Mouse (Mus musculus) v-Abl transformed pro-B cells (cell line): Measurements from ENCODE around the gene Ccdc88c.

Experiments
- in situ Hi-C, 2 experiments: fragments of 400-800 bp; cut with MboI; formaldehyde crosslinking; loops; one replicate each; pipeline ENCODE4 v1.15.1; 2025; ENCODE audit not compliant: unreplicated experiment in 2 of 2

Gene Ccdc88c

GRCm38 (mm10) chr12:100999061-100999954, 29.5 kb downstream of the Ccdc88c start:
- in situ Hi-C loops, result no loop called here

DNA sequence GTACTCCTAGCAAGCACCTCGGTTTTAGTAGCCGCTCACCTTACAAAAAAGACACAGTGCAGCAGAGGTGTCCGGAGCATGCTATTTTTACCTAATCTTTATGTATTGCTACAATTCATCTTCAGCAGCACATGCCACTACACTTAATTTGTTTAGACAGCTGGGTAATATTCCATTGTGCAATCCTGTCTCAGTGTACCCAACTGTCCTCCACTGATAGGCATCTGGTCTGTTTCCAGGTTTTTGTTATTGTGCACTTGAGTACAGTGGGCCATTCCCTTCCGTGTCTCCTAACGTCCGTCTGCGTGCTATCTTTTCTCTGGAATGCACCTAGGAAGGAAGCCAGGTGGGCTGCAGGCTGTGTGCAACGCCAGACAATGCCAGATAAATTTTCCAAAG, 30.3 kb downstream of the Ccdc88c start:
- in situ Hi-C loops, result no loop called here

GRCm38 (mm10) chr12:100997830-100998563, 30.9 kb downstream of the Ccdc88c start:
- in situ Hi-C loops, result no loop called here

GRCm38 (mm10) chr12:100996378-100996898, 32.4 kb downstream of the Ccdc88c start:
- in situ Hi-C loops, result no loop called here

- in situ Hi-C loops, result no loop called here
Measured at GRCm38 (mm10) chr12:100995607-100996377, 33.1 kb downstream of the Ccdc88c start.

DNA sequence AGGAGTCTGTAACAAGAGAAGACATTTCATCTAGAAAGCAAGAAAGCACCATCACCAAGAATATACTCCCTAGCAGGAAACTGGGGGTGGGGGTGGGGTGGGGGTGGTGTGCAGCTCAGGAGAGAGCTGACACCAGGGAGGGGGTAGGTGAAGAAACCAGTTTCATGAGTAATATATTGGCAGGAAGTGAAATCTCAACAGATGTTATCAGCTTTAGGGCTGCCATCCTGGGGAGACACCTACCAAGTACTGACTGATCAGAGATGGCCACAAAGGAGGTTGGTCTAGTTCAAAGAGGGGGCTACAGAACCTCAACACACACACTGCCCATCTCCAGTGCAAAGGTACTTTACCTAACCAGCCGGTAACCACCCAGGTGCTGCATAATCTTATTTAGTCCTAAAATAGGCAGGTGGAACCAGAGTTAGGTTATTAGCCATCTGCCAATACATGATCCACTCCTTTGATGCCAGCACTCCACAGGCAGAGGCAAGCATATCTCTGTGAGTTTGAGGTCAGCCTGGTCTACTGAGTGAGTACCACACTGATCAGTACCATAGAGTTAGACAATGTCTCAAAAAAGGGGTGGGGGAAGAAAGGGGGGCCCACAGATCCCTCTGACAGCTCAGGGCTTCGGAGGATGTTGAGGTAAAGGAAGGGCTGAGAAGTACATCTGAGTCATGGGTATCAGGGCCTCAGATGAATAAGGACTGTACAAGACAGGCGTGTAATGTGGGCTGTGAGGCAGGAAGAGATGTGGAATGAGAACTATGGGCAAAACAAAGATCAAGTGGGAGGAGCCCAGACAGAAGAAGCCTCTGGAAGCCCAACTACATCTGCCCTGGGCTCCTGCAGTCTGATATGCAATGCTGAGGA, 34.5 kb downstream of the Ccdc88c start:
- in situ Hi-C loops, result no loop called here

DNA sequence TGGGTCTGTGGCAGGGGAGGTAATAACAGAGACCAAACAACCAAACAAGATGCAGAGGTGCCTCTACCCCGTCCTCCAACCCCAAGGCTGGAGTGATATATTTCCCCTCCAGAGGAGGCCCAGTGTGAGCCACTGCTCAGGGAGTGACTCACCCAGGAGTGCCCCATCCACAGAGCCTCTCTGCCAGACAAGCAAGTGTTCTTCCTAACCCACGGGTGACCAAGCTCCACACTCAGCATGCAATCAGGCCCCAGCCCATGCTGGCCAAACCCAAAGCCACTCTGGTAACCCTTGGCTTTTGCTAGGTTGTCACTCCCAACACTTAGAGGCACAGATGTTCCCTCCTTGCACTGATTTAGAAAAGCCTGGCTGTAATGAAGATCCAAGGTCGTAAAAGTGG, 35.7 kb downstream of the Ccdc88c start:
- in situ Hi-C loops, result no loop called here

DNA sequence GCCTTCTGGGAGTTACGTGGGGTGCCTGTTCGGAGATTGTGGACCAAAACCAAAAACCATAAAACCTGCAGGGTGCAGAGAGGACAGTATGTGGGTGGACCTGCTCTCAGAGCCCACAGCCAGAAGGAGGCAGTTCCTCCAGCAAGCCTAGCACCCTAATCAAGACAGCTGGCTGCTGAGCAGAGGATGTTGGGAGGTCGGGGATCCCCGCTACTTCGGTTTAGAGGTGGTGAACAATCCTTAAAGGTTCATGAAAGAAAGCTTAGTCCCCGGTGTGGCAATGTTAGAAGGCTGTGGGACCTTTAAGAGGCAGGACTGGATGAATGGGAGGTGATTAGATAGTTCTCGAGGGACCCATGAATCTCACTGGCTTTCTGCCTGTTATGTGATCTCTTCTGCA, 36.4 kb downstream of the Ccdc88c start:
- in situ Hi-C loops, result no loop called here

- in situ Hi-C loops, result no loop called here
Measured at GRCm38 (mm10) chr12:100991119-100991518, 37.7 kb downstream of the Ccdc88c start.

- in situ Hi-C loops, result no loop called here
Measured at GRCm38 (mm10) chr12:100990291-100990690, 38.6 kb downstream of the Ccdc88c start.

- in situ Hi-C loops, result no loop called here
Measured at GRCm38 (mm10) chr12:100989780-100990288, 39.0 kb downstream of the Ccdc88c start.

DNA sequence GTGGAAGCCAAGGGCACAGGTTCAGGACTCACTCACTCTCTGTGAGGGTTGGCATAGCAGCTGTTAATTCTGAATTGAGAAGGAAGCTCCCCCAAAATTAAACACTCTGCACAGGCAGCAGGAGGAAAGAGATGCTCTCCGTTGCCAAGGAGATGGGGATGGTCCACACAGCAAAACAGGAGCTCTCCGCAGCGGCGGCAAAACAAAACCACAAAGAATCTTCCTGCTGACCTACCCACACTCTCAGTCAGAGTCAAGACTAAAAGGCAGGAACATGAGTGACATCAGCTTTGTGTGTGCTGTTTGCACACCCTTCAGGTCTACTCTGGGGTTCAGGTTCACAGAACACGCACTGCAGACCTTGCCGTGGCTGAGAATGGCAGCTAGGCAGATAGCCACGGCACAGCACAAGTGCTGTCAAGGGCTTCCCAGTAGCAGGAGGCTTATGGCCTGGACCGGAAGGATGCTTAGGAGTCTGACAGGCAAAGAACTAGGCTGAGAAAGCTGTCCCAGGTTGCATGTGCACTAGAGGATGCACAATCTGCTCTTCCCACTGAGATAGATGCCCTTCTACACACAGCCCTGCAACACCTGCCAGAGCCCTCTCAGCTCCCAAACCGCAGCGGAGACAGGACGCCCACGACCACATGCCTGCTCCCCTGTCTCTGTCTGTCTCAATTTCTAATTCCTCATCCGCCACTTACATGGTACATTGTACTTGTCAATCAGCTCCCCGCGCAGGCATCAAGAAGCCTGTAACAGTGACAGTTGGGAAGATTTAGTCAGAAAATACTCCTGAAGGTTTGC, 40.3 kb downstream of the Ccdc88c start:
- in situ Hi-C loops, result no loop called here

GRCm38 (mm10) chr12:100986423-100986822, 42.4 kb downstream of the Ccdc88c start:
- in situ Hi-C loops, result no loop called here

- in situ Hi-C loops, result no loop called here
Measured at GRCm38 (mm10) chr12:100985793-100986157, 43.1 kb downstream of the Ccdc88c start.

DNA sequence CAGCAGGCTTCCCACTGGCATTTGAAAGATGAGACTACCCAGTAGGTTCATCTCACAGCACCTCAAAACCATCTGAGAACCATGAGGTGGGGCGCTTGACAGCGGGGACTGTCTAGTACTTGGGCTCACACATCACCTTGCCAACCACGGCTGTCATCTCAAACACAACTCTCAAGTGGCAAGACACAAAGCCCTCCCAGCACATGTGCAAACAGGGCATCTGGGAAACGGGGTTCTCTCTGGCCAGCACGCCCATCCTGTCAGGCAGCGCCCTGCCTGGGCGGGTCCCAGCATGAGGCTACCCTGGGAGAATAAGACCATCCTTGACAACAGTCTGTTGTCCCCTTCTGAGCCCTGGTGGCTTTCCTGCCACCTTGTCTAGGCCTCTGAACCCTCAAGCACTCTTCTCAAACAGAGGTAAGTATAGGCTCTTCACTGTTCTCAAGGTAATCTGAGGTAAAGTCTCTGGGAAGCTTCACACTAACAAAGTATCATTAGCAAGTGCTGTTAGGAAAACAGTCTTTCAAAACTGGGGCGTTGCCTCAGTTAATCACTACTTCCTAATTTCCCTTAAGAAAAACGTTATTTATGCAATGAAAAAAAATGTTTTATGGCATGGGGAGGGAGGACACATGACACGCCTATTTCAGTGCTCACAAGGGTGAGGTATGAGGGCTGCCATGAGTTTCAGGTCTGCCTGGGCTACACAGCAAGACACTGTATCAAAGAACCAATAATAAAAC, 43.6 kb downstream of the Ccdc88c start:
- in situ Hi-C loops, result no loop called here

DNA sequence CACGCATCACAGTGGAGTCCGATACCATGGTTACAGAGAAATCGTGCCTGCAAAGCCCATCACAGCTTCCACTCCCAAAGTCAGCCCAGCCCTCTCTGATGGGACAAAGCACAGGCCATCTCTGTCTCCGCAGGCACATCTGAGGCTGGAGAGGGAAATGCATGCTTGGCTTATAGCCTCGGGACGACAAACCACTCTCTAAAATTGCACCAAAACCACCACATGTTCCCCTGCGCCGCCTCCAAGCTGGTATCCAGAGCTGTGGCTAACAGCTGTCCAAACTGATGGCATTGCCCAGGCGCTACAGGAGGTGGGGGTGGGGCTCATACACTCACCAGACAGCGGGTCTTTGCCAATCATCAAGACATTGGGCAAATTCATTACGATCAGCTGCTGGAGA, 45.3 kb downstream of the Ccdc88c start:
- in situ Hi-C loops, result no loop called here

GRCm38 (mm10) chr12:100982217-100982616, 46.6 kb downstream of the Ccdc88c start:
- in situ Hi-C loops, result no loop called here

- in situ Hi-C loops, result no loop called here
Measured at GRCm38 (mm10) chr12:100980551-100981008, 48.3 kb downstream of the Ccdc88c start.
